Comparison of ENCODE assay signal across 17 mouse cellular contexts in genomic region chr8:93968293-93968692, GRCm38 (mm10). TPM values are rescaled to one million over a fixed set of nuclear protein-coding genes. Genes with fewer than 3 reads are reported as not detected.
DNase-seq lines count a peak whose midpoint lies in the region; ATAC-seq and TF ChIP-seq lines count a peak whose summit lies in the region.
"Had no signal": no experiment of that assay in that cellular context is flagged by ENCODE, and none has a peak within 500 bp of the region (broad histone marks: within the 10 kb centered on the region; RNA-seq: fewer than 3 reads in every experiment).

No protein-coding gene starts in this region.

- TF ChIP-seq CTCF in hindbrain, postnatal 0 days (IDR thresholded peaks at IDR 0.05; ENCODE audit: low read depth): no peak

- H3K4me2 ChIP-seq in hindbrain, embryonic 13.5 days: no peak overlapping the region
- no peak overlapping the region for H3K4me2 ChIP-seq in hindbrain, postnatal 0 days (ENCODE audit: low read depth, low read length)
- no peak overlapping the region for H3K4me2 ChIP-seq in midbrain, embryonic 15.5 days
- no peak overlapping the region for H3K4me2 ChIP-seq in midbrain, embryonic 14.5 days (ENCODE audit: low read length)
- H3K4me2 ChIP-seq in hindbrain, embryonic 16.5 days (ENCODE audit: low read length): no peak overlapping the region
- no peak overlapping the region for H3K4me2 ChIP-seq in stomach, embryonic 15.5 days
- H3K4me2 ChIP-seq: neural tube, embryonic 13.5 days had no signal

- H3K9me3 ChIP-seq in hindbrain, embryonic 13.5 days: no peaks in the 10 kb centered on the region
- no peaks in the 10 kb centered on the region for H3K9me3 ChIP-seq in hindbrain, postnatal 0 days (ENCODE audit: low read length)
- H3K9me3 ChIP-seq in midbrain, embryonic 15.5 days: no peaks in the 10 kb centered on the region
- no peaks in the 10 kb centered on the region for H3K9me3 ChIP-seq in midbrain, embryonic 14.5 days (ENCODE audit: control insufficient read depth, low read length)
- no peaks in the 10 kb centered on the region for H3K9me3 ChIP-seq in hindbrain, embryonic 16.5 days (ENCODE audit: control insufficient read depth, low read length)
- H3K9me3 ChIP-seq in stomach, embryonic 15.5 days: no peaks in the 10 kb centered on the region
- H3K9me3 ChIP-seq: heart, embryonic 10.5 days; neural tube, embryonic 13.5 days had no signal

- WGBS in hindbrain, embryonic 13.5 days: 72% methylated on average over 6 of the region's 6 CpGs
- WGBS in hindbrain, postnatal 0 days: 71% methylated on average over 6 of the region's 6 CpGs
- 87% methylated on average over 6 of the region's 6 CpGs for WGBS in midbrain, embryonic 15.5 days
- 84% methylated on average over 6 of the region's 6 CpGs for WGBS in midbrain, embryonic 14.5 days
- WGBS in hindbrain, embryonic 16.5 days: 78% methylated on average over 6 of the region's 6 CpGs
- 56% methylated on average over 6 of the region's 6 CpGs for WGBS in stomach, embryonic 15.5 days

- no peaks in the 10 kb centered on the region for H3K27me3 ChIP-seq in hindbrain, embryonic 13.5 days
- no peaks in the 10 kb centered on the region for H3K27me3 ChIP-seq in hindbrain, postnatal 0 days (ENCODE audit: insufficient read depth, low read length)
- H3K27me3 ChIP-seq in midbrain, embryonic 15.5 days (replicated peaks): no peaks in the 10 kb centered on the region
- no peaks in the 10 kb centered on the region for H3K27me3 ChIP-seq in midbrain, embryonic 14.5 days (ENCODE audit: control insufficient read depth, insufficient read depth, low read length)
- no peaks in the 10 kb centered on the region for H3K27me3 ChIP-seq in hindbrain, embryonic 16.5 days (replicated peaks; ENCODE audit: control insufficient read depth, insufficient read depth, low read length)
- H3K27me3 ChIP-seq in stomach, embryonic 15.5 days (replicated peaks): no peaks in the 10 kb centered on the region
- H3K27me3 ChIP-seq: neural tube, embryonic 13.5 days had no signal

- no peaks in the 10 kb centered on the region for H3K4me1 ChIP-seq in hindbrain, embryonic 13.5 days (replicated peaks)
- no peaks in the 10 kb centered on the region for H3K4me1 ChIP-seq in hindbrain, postnatal 0 days (ENCODE audit: insufficient read depth, low read length)
- H3K4me1 ChIP-seq in midbrain, embryonic 15.5 days: no peaks in the 10 kb centered on the region
- H3K4me1 ChIP-seq in midbrain, embryonic 14.5 days (ENCODE audit: control insufficient read depth, insufficient read depth, low read length): no peaks in the 10 kb centered on the region
- H3K4me1 ChIP-seq in hindbrain, embryonic 16.5 days (ENCODE audit: control insufficient read depth, insufficient read depth, low read depth, low read length): no peaks in the 10 kb centered on the region
- no peaks in the 10 kb centered on the region for H3K4me1 ChIP-seq in stomach, embryonic 15.5 days
- H3K4me1 ChIP-seq: neural tube, embryonic 13.5 days had no signal

- no peak overlapping the region for H3K9ac ChIP-seq in hindbrain, embryonic 13.5 days
- H3K9ac ChIP-seq in hindbrain, postnatal 0 days (replicated peaks; ENCODE audit: low read length): no peak overlapping the region
- no peak overlapping the region for H3K9ac ChIP-seq in midbrain, embryonic 15.5 days
- no peak overlapping the region for H3K9ac ChIP-seq in midbrain, embryonic 14.5 days (replicated peaks; ENCODE audit: low read length)
- no peak overlapping the region for H3K9ac ChIP-seq in hindbrain, embryonic 16.5 days (ENCODE audit: low read depth, low read length)
- no peak overlapping the region for H3K9ac ChIP-seq in stomach, embryonic 15.5 days
- H3K9ac ChIP-seq: neural tube, embryonic 13.5 days had no signal

- peaks cover 86% of the 10 kb centered on the region for H3K36me3 ChIP-seq in hindbrain, embryonic 13.5 days
- peaks cover 60% of the 10 kb centered on the region for H3K36me3 ChIP-seq in hindbrain, postnatal 0 days (ENCODE audit: insufficient read depth, low read length)
- H3K36me3 ChIP-seq in midbrain, embryonic 15.5 days (replicated peaks): peaks cover 48% of the 10 kb centered on the region
- H3K36me3 ChIP-seq in midbrain, embryonic 14.5 days (ENCODE audit: control insufficient read depth, insufficient read depth, low read length): peaks cover 67% of the 10 kb centered on the region
- H3K36me3 ChIP-seq in hindbrain, embryonic 16.5 days (ENCODE audit: control insufficient read depth, insufficient read depth, low read length): peaks cover 46% of the 10 kb centered on the region
- H3K36me3 ChIP-seq in stomach, embryonic 15.5 days: peaks cover 14% of the 10 kb centered on the region

- no peak overlapping the region; the same call in 1 of the 2 replicates for H3K27ac ChIP-seq in hindbrain, embryonic 13.5 days
- no peak overlapping the region for H3K27ac ChIP-seq in hindbrain, postnatal 0 days
- peak overlapping the region; percentile 12; the same call in 1 of the 2 replicates for H3K27ac ChIP-seq in midbrain, embryonic 15.5 days
- no peak overlapping the region for H3K27ac ChIP-seq in midbrain, embryonic 14.5 days (replicated peaks; ENCODE audit: low read depth, low read length)
- H3K27ac ChIP-seq in hindbrain, embryonic 16.5 days (ENCODE audit: low read depth, low read length): no peak overlapping the region
- no peak overlapping the region for H3K27ac ChIP-seq in stomach, embryonic 15.5 days
- H3K27ac ChIP-seq: heart, embryonic 10.5 days; neural tube, embryonic 13.5 days had no signal

- no peak for DNase-seq in hindbrain, postnatal 0 days (ENCODE audit: low spot score)
- no peak for DNase-seq in midbrain, embryonic 14.5 days
- no peak for DNase-seq in lung, postnatal 36 days
- no peak for DNase-seq in cerebellum, adult 9-10 months
- DNase-seq: adrenal gland, adult 8-10 months; cerebellum, adult 11-12 months; gastrocnemius, postnatal 25 days; kidney, postnatal 10 days; layer of hippocampus, adult 9-11 months; thymus, postnatal 14 days had no signal

- 0 out of 2 replicates have a peak, but pooled peaks have one; percentile 5 for ATAC-seq in hindbrain, embryonic 13.5 days (ENCODE audit: low FRiP score)
- no peak for ATAC-seq in hindbrain, postnatal 0 days
- 0 out of 2 replicates have a peak, but pooled peaks have one; percentile 22 for ATAC-seq in midbrain, embryonic 15.5 days (replicated peaks)
- no peak for ATAC-seq in midbrain, embryonic 14.5 days (ENCODE audit: low FRiP score, low TSS enrichment)
- ATAC-seq in hindbrain, embryonic 16.5 days: 0 out of 2 replicates have a peak, but pooled peaks have one; percentile 12
- ATAC-seq in stomach, embryonic 15.5 days (ENCODE audit: insufficient read depth, low FRiP score, low read depth): peak; percentile 51; the same call in 1 of the 2 replicates
- ATAC-seq: midbrain, embryonic 16.5 days had no signal

- no peak overlapping the region for H3K4me3 ChIP-seq in hindbrain, embryonic 13.5 days
- no peak overlapping the region for H3K4me3 ChIP-seq in hindbrain, postnatal 0 days (ENCODE audit: low read length)
- no peak overlapping the region for H3K4me3 ChIP-seq in midbrain, embryonic 15.5 days
- H3K4me3 ChIP-seq in midbrain, embryonic 14.5 days (replicated peaks; ENCODE audit: low read depth, low read length): no peak overlapping the region
- no peak overlapping the region for H3K4me3 ChIP-seq in hindbrain, embryonic 16.5 days (ENCODE audit: low read length)
- no peak overlapping the region for H3K4me3 ChIP-seq in stomach, embryonic 15.5 days (replicated peaks)
- H3K4me3 ChIP-seq: heart, embryonic 10.5 days; neural tube, embryonic 13.5 days had no signal

RNA-seq across cellular contexts. Expression of gene Amfr, which starts 44.3 kb away (rescaled TPM):
- polyA plus RNA-seq in hindbrain, embryonic 13.5 days (2015; fragmentation: Nextera tagmentation; extraction: Ambion mirVana): 60.6 and 64.3 TPM in 2 replicates
- total RNA-seq in hindbrain, postnatal 0 days (2014; rRNA removed): 195 and 265 TPM in 2 replicates
- 86.9 and 88.9 TPM in 2 replicates for polyA plus RNA-seq in hindbrain, postnatal 0 days (2015; fragmentation: Nextera tagmentation; extraction: Ambion mirVana)
- polyA plus RNA-seq in midbrain, embryonic 15.5 days (2015; fragmentation: Nextera tagmentation; extraction: Ambion mirVana): 74.9 and 79.0 TPM in 2 replicates
- 65.0 and 81.6 TPM in 2 replicates for polyA plus RNA-seq in midbrain, embryonic 14.5 days (2014; fragmentation: Nextera tagmentation; extraction: Ambion mirVana)
- 57.4 and 71.5 TPM in 2 replicates for polyA plus RNA-seq in hindbrain, embryonic 16.5 days (2015; fragmentation: Nextera tagmentation; extraction: Ambion mirVana)
- 48.6 and 51.4 TPM in 2 replicates for polyA plus RNA-seq in stomach, embryonic 15.5 days (2015; fragmentation: Nextera tagmentation; extraction: Ambion mirVana)

Comparison
In these comparisons a context has a peak if more than half of its experiments do, and no peak if none do; other contexts are left out.
1. ATAC-seq: peak in hindbrain, embryonic 13.5 days (single experiment), midbrain, embryonic 15.5 days (single experiment), hindbrain, embryonic 16.5 days (single experiment) and stomach, embryonic 15.5 days (single experiment); none in hindbrain, postnatal 0 days (single experiment) and midbrain, embryonic 14.5 days (single experiment).